Mouse (Mus musculus) activated CD4-positive, CD25-positive, alpha-beta regulatory T cell, adult 9 weeks (primary cell): Measurements from ENCODE around the gene Serinc3. TPM values are rescaled to one million over a fixed set of nuclear protein-coding genes. Genes with fewer than 3 reads are reported as not detected.

ENCODE experiments used
- polyA plus RNA-seq: library from polyadenylated mRNA; unstranded; fragments of 100-300 nt; shearing (Covaris generic); gene quantifications from one replicate; pipeline ENCODE4 v1.2.1, GENCODE M21; 2017

Gene Serinc3
- polyA plus RNA-seq = 862 TPM

DNA sequence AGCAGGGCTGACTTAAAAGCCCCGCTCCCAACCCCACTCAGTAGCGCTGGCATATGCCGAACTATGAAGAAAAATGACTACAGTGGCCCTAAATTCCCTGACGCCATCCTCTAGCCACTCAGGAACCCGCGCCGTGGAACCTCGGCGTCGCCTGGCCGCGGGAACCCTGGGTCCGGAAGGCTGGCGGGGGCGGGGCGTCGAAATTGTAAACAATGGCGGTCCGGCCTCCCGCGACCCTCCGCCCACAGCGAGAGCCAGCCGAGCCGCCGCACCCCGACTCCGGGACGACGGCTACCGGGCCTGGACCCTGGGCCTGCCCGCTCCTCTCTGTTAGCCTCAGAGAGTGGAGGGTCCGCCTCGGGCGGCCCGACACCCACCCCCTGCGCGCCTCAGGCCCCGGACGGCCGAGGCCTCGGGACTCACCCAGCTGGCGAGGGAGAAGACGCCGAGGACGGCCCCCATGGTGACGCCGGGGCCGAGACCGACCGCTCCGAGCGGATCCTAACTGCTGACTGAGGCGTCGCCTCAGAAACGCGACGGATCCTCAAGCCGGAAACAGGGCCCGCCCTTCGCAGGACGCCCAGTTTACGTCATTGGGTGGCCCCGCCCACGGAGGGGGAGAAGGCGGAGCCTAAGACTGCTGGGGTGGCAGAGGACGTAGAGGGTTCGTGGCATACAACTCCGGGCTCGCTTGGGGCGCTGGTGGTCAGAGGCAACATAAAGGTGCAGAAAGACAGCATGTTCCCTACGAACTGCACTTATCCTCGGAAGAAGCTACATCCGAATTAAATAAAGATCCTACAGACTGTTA, at the start of gene Serinc3:
Serinc3 (minus strand) TSS at position 557 of the 811 bp plus-strand sequence.

GRCm38 (mm10) chr2:163657975-163658886, 13.3 kb upstream of the Serinc3 start, which contains the start of gene Pkig:
Gene Pkig, plus strand, starts transcription at chr2:163658386.

DNA sequence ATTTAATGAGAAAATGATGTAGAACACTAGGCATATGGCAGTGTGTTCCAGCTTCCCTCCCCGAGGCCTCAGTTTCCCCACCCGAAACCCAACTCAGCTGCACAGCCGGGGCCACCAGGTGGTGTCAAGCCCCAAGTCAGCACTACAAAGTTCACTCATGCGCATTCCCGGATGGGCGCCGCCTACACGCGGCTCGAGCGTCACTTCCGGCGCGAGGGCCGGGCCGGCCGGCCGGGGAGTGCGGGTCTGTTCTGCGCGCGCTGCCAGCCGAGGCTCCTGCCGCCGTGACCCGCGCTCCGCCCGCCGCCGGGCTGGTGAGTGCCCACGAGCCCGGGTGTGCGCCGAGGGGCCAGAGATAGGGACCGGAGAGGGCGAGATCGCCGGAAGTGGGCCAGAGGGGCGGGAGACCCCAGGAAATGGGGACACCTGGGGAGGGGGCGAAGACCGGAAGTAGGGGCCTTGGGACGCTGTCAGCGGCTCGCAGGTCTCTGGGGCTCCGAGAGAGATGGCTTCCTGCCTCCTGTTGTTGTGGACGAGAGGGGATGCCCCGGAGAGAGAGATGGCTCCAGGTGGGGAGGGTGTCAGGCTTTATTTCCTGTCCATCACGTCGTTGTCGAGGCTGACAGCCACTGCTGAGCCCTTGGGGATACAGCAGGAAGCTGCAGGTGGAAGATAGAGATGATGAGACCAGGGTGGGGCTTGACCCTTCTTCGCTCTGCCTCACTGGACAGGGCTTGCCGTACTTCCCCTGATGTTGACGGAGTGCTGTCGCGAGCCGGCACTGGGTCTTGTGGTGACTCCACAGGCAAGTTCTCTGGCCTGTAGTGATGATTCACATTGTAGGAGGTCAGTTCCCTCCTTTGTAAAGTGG, 42.6 kb downstream of the Serinc3 start, which contains the start of gene Ttpal:
Ttpal (plus strand) TSS at position 214 of the 871 bp plus-strand sequence.

Other genes starting within 250 kb of the Serinc3 start
- not detected for gene Jph2, start 247.1 kb downstream of the Serinc3 start, polyA plus RNA-seq
- 90.3 TPM for gene Oser1, start 220.4 kb downstream of the Serinc3 start, polyA plus RNA-seq
- not detected for gene Gdap1l1, start 206.7 kb downstream of the Serinc3 start, polyA plus RNA-seq
- 3.5 TPM for gene Fitm2, start 172.5 kb downstream of the Serinc3 start, polyA plus RNA-seq
- gene R3hdml, start 152.8 kb downstream of the Serinc3 start, polyA plus RNA-seq = not detected
- not detected for gene Hnf4a, start 138.3 kb downstream of the Serinc3 start, polyA plus RNA-seq
- 75.1 TPM for gene Ttpal, start 42.8 kb downstream of the Serinc3 start, polyA plus RNA-seq
- gene Pkig, start 13.3 kb upstream of the Serinc3 start, polyA plus RNA-seq = 6.1 TPM
- gene Ada, start 105.1 kb upstream of the Serinc3 start, polyA plus RNA-seq = 11.9 TPM
- gene Ccn5, start 175.7 kb upstream of the Serinc3 start, polyA plus RNA-seq = not detected
- not detected for gene Kcnk15, start 208.5 kb upstream of the Serinc3 start, polyA plus RNA-seq